In the genomic region with DNA sequence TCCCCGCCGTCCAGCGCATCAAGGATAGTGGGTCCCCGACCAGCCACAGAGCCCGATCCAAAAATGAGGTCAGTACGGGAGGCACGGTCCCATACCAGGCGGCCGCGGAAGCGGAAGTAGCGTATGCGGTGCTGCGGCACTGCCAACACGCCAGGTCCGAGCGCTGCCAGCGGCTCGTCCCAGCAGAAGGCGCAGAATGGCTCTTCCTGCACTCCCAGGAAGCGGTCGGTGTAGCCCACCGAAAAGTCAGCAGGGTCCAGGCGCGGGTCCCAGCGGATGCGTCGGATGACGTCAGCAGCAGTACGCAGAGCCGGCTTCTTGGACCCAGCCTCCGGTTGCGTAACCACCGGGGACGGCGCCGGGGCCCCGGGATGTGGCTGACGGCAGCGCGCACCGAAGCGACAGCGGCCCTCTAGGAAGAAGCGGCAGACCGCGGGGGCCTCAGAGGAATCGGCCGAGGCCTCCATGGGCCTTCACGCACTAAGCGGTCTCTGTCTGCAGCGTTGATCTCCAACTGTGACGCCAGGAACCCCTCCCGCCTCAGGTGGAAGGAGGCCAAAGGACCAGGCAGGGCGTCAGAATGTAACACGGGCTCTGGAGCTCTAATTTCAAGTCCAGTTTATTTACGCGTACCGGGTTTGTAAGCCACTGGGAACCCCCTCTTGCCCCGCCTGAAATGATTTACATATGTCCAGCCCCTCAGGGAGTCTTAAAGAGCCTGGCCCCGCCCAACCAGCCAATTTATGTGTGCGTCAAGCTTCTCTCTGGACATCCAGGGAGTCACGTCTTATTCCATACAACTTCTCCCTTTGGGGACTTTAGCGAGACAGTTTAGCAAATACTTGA, we compare ENCODE assay signal across 7 mouse cellular contexts. TPM values are rescaled to one million over a fixed set of nuclear protein-coding genes. Genes with fewer than 3 reads are reported as not detected.
DNase-seq lines count a peak whose midpoint lies in the region; ATAC-seq lines count a peak whose summit lies in the region.

No protein-coding gene starts in this region.

- under 1% methylated on average over 64 of the region's 64 CpGs for WGBS in limb, embryonic 11.5 days
- WGBS in midbrain, embryonic 13.5 days = under 1% methylated on average over 64 of the region's 64 CpGs

- peak overlapping the region; percentile 36; the same call in 1 of the 2 replicates for H3K27ac ChIP-seq in limb, embryonic 11.5 days (replicated peaks; ENCODE audit: low read depth, low read length)
- peak overlapping the region; percentile 89 for H3K27ac ChIP-seq in midbrain, embryonic 13.5 days

- peak overlapping the region; percentile 89 for H3K4me2 ChIP-seq in limb, embryonic 11.5 days (ENCODE audit: low read depth, severe bottlenecking)
- peak overlapping the region; percentile 80 for H3K4me2 ChIP-seq in midbrain, embryonic 13.5 days (replicated peaks)

- peak; percentile 85 for DNase-seq in adrenal gland, postnatal 10 days
- DNase-seq in embryo, embryonic 9.5 days (ENCODE audit: extremely low spot score) = peak; percentile 70
- DNase-seq in kidney, adult 11 months = peak; percentile 81
- DNase-seq in limb, embryonic 11.5 days (ENCODE audit: low spot score) = peak; percentile 74
- peak; percentile 70 for DNase-seq in spleen, adult 12 weeks (ENCODE audit: low spot score)

- H3K9ac ChIP-seq in limb, embryonic 11.5 days (ENCODE audit: low read length) = peak overlapping the region; percentile 55
- H3K9ac ChIP-seq in midbrain, embryonic 13.5 days (replicated peaks) = peak overlapping the region; percentile 85

- ATAC-seq in granulocyte monocyte progenitor cell, adult 5-6 weeks (replicated peaks; ENCODE audit: poor library complexity, severe bottlenecking) = peak; percentile 60
- ATAC-seq in limb, embryonic 11.5 days (ENCODE audit: insufficient number of reproducible peaks, low FRiP score, low TSS enrichment, low read depth) = peak; percentile 58
- peak; percentile 84 for ATAC-seq in midbrain, embryonic 13.5 days

- H3K36me3 ChIP-seq in limb, embryonic 11.5 days (ENCODE audit: control insufficient read depth, insufficient read depth, low read length) = peaks cover 24% of the 10 kb centered on the region
- H3K36me3 ChIP-seq in midbrain, embryonic 13.5 days = peaks cover 38% of the 10 kb centered on the region

- H3K27me3 ChIP-seq in limb, embryonic 11.5 days (ENCODE audit: control insufficient read depth, insufficient read depth, low read length) = peaks cover 15% of the 10 kb centered on the region
- H3K27me3 ChIP-seq in midbrain, embryonic 13.5 days = peaks cover 35% of the 10 kb centered on the region

- peak overlapping the region; percentile 72 for H3K4me3 ChIP-seq in limb, embryonic 11.5 days (ENCODE audit: low read depth, low read length)
- H3K4me3 ChIP-seq in midbrain, embryonic 13.5 days (replicated peaks) = peak overlapping the region; percentile 63

- H3K9me3 ChIP-seq in limb, embryonic 11.5 days (ENCODE audit: control insufficient read depth, low read length) = peaks cover 2% of the 10 kb centered on the region; the same call in 1 of the 2 replicates
- no peaks in the 10 kb centered on the region for H3K9me3 ChIP-seq in midbrain, embryonic 13.5 days

- H3K4me1 ChIP-seq in limb, embryonic 11.5 days (ENCODE audit: control insufficient read depth, insufficient read depth, low read length) = peaks cover 7% of the 10 kb centered on the region; the same call in 1 of the 2 replicates
- H3K4me1 ChIP-seq in midbrain, embryonic 13.5 days (replicated peaks) = peaks cover 31% of the 10 kb centered on the region

RNA-seq across cellular contexts. Expression of gene Leng9, which starts 0.7 kb away (rescaled TPM):
- total RNA-seq in adrenal gland, postnatal 10 days (2021) = 1 to 10 TPM; 5.5 to 9.8 TPM
- 0.32 TPM in 1 of 2 replicates, not detected in the other for total RNA-seq in granulocyte monocyte progenitor cell, adult 5-6 weeks (2014; fragmentation: Nextera tagmentation)
- 1.4 and 2.0 TPM in 2 replicates for total RNA-seq in granulocyte monocyte progenitor cell, adult 5-6 weeks (2017)
- polyA plus RNA-seq in limb, embryonic 11.5 days (2014; fragmentation: Nextera tagmentation; extraction: Ambion mirVana) = 1.0 and 1.2 TPM in 2 replicates
- 4.0 and 4.4 TPM in 2 replicates for polyA plus RNA-seq in midbrain, embryonic 13.5 days (2015; fragmentation: Nextera tagmentation; extraction: Ambion mirVana)

RNA-seq across cellular contexts. Expression of gene Leng8, which starts 12.6 kb away (rescaled TPM):
- 100 to 1,000 TPM in 1 of 2 experiments, 10 to 100 TPM in 1; 66.0 to 134 TPM for total RNA-seq in adrenal gland, postnatal 10 days (2021)
- total RNA-seq in granulocyte monocyte progenitor cell, adult 5-6 weeks (2014; fragmentation: Nextera tagmentation) = 69.9 and 91.7 TPM in 2 replicates
- total RNA-seq in granulocyte monocyte progenitor cell, adult 5-6 weeks (2017) = 18.0 and 26.4 TPM in 2 replicates
- 47.6 and 49.7 TPM in 2 replicates for polyA plus RNA-seq in limb, embryonic 11.5 days (2014; fragmentation: Nextera tagmentation; extraction: Ambion mirVana)
- polyA plus RNA-seq in midbrain, embryonic 13.5 days (2015; fragmentation: Nextera tagmentation; extraction: Ambion mirVana) = 84.4 and 97.1 TPM in 2 replicates

RNA-seq across cellular contexts. Expression of gene Cdc42ep5, which starts 15.2 kb away (rescaled TPM):
- 10 to 100 TPM; 24.8 to 25.3 TPM for total RNA-seq in adrenal gland, postnatal 10 days (2021)
- total RNA-seq in granulocyte monocyte progenitor cell, adult 5-6 weeks (2014; fragmentation: Nextera tagmentation) = not detected in 2 replicates
- total RNA-seq in granulocyte monocyte progenitor cell, adult 5-6 weeks (2017) = 0.21 TPM in 1 of 2 replicates, not detected in the other
- 29.4 and 35.1 TPM in 2 replicates for polyA plus RNA-seq in limb, embryonic 11.5 days (2014; fragmentation: Nextera tagmentation; extraction: Ambion mirVana)
- polyA plus RNA-seq in midbrain, embryonic 13.5 days (2015; fragmentation: Nextera tagmentation; extraction: Ambion mirVana) = 5.1 and 5.2 TPM in 2 replicates

RNA-seq across cellular contexts. Expression of gene Ttyh1, which starts 30.2 kb away (rescaled TPM):
- 1 to 10 TPM; 6.4 to 9.1 TPM for total RNA-seq in adrenal gland, postnatal 10 days (2021)
- not detected in 2 replicates for total RNA-seq in granulocyte monocyte progenitor cell, adult 5-6 weeks (2014; fragmentation: Nextera tagmentation)
- total RNA-seq in granulocyte monocyte progenitor cell, adult 5-6 weeks (2017) = 0.09 and 0.52 TPM in 2 replicates
- polyA plus RNA-seq in limb, embryonic 11.5 days (2014; fragmentation: Nextera tagmentation; extraction: Ambion mirVana) = 1.4 and 1.5 TPM in 2 replicates
- polyA plus RNA-seq in midbrain, embryonic 13.5 days (2015; fragmentation: Nextera tagmentation; extraction: Ambion mirVana) = 106 and 124 TPM in 2 replicates

Comparison
In these comparisons a context has a peak if more than half of its experiments do, and no peak if none do; other contexts are left out.
1. Peak in every context shown above with its lines: DNase-seq, ATAC-seq, H3K4me3 ChIP-seq and H3K27ac ChIP-seq.
2. RNA of gene Cdc42ep5, which starts 15.2 kb away (total RNA-seq): 24.8 to 25.3 TPM in adrenal gland, postnatal 10 days; 0.21 TPM in granulocyte monocyte progenitor cell, adult 5-6 weeks; every median in the first group is over 10 times any median in the second.